Mouse (Mus musculus) frontal cortex, adult (tissue): ENCODE results near the gene Nova1.

Experiments
- ATAC-seq: cut with Nextera tagmentation; 2 replicates; pipeline ENCODE4 v1.9.2; 2017; ENCODE audit warnings: mild to moderate bottlenecking, moderate library complexity, mixed read lengths; ENCODE audit not compliant: low TSS enrichment

Nova1 gene

GRCm38 (mm10) chr12:46676341-46676740, 142.4 kb downstream of the Nova1 start:
- no peak for ATAC-seq

GRCm38 (mm10) chr12:46666706-46667105, 152.0 kb downstream of the Nova1 start:
- peak; percentile 44; the same call in 1 of the 2 replicates for ATAC-seq

GRCm38 (mm10) chr12:46646139-46646611, 172.6 kb downstream of the Nova1 start:
- ATAC-seq: peak; percentile 92

- no peak for ATAC-seq
Measured at GRCm38 (mm10) chr12:46645365-46645962, 173.3 kb downstream of the Nova1 start.
